Mouse (Mus musculus): ENCODE measurements at regions not wholly inside any gene's neighbourhood (a gene's known extent, or its start where the extent isn't known, plus 50 kb on each side); places are given as distances from the start of the nearest gene placed in this dataset.

- no peak for TF ChIP-seq EP300 (IDR thresholded peaks at IDR 0.05; ENCODE audit: low read depth in 1 of 2, low read length in 2 of 2)
- TF ChIP-seq CTCF (IDR thresholded peaks at IDR 0.05 in 2 of 3, conservative IDR thresholded peaks at IDR 0.05 in 1 of 3; ENCODE audit: control insufficient read depth in 1 of 3, insufficient read depth in 1 of 3, low read depth in 2 of 3, low read length in 3 of 3, poor library complexity in 1 of 3, severe bottlenecking in 1 of 3): no peak
- no peak for TF ChIP-seq MAX (IDR thresholded peaks at IDR 0.05; ENCODE audit: low read length)
- TF ChIP-seq USF1 (IDR thresholded peaks at IDR 0.05; ENCODE audit: low read depth, low read length): no peak
- no peak for TF ChIP-seq SMC3 (IDR thresholded peaks at IDR 0.05; ENCODE audit: low read depth, low read length)
- TF ChIP-seq POLR2A (IDR thresholded peaks at IDR 0.05; ENCODE audit: control insufficient read depth in 1 of 2, insufficient read depth in 1 of 2, low read depth in 1 of 2, low read length in 2 of 2, poor library complexity in 1 of 2): no peak
These were observed 338.0 kb downstream of the Eipr1 start for GRCm38 (mm10) chr12:29089634-29090033.

Data from MEL (cell line).